Mouse (Mus musculus): ENCODE measurements at regions not wholly inside any gene's neighbourhood (a gene's known extent, or its start where the extent isn't known, plus 50 kb on each side); places are given as distances from the start of the nearest gene placed in this dataset.

DNA sequence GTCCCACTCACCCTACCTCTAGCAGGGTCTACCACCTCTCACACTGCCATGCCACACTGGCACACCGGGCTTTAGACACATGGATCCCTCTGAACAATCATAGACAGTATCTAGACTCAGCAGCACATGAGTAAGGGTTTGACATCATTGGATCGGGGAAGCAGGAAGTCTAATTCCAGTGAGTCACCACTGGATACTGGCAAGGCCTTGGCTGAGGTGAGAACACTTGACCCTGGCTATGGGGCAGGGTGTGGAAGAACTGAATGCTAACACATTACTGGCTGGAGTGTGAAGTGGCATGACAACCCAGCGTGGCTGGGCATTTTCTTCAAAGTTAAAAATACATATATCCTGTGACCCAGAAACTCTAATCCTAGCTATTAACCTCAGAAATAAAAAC lies 114.4 kb downstream of the H2afy start:
- H3K27me3 ChIP-seq (ENCODE audit: control insufficient read depth, insufficient read depth, low read length) = no peaks in the 10 kb centered on the region
- no peak for DNase-seq
- H3K36me3 ChIP-seq (ENCODE audit: control insufficient read depth, insufficient read depth, low read length) = no peaks in the 10 kb centered on the region
- peaks cover 19% of the 10 kb centered on the region for H3K4me1 ChIP-seq (replicated peaks; ENCODE audit: control insufficient read depth, insufficient read depth, low read length)
- no peak for TF ChIP-seq POLR2A (IDR thresholded peaks at IDR 0.05; ENCODE audit: control insufficient read depth, extremely low read depth, insufficient read depth, low read length, poor library complexity)
- no peak for TF ChIP-seq CTCF (IDR thresholded peaks at IDR 0.05; ENCODE audit: borderline replicate concordance, control insufficient read depth, extremely low read depth, insufficient read depth, low read length, poor library complexity)
- 90% methylated on average over 3 of the region's 3 CpGs for WGBS
- no peak overlapping the region for H3K27ac ChIP-seq (ENCODE audit: control insufficient read depth, insufficient read depth, low read length)
- no peak overlapping the region for H3K4me3 ChIP-seq (ENCODE audit: control insufficient read depth, insufficient read depth, low read length)

DNA sequence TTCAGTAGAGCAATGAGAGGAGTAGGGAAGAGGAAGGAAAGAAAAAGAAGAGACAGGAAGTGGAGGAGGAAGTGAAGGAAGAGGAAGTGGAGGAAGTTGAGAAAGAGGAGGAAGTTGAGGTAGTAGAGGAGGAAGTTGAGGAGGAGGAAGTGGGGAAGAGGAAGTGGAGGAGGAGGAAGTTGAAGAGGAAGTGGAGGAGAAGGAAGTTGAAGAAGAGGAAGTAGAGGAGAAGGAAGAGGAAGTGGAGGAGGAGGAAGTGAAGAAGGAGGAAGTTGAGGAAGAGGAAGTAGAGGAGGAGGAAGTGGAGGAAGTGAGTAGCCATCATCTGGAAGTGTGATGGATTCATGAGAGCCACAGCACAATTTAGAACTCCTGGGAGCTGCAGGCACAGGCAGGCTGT lies 122.2 kb downstream of the H2afy start:
- no peak overlapping the region for H3K4me3 ChIP-seq (ENCODE audit: control insufficient read depth, insufficient read depth, low read length)
- TF ChIP-seq POLR2A (IDR thresholded peaks at IDR 0.05; ENCODE audit: control insufficient read depth, extremely low read depth, insufficient read depth, low read length, poor library complexity) = no peak
- no peak for TF ChIP-seq CTCF (IDR thresholded peaks at IDR 0.05; ENCODE audit: borderline replicate concordance, control insufficient read depth, extremely low read depth, insufficient read depth, low read length, poor library complexity)
- no peaks in the 10 kb centered on the region for H3K27me3 ChIP-seq (ENCODE audit: control insufficient read depth, insufficient read depth, low read length)
- H3K4me1 ChIP-seq (replicated peaks; ENCODE audit: control insufficient read depth, insufficient read depth, low read length) = no peaks in the 10 kb centered on the region
- no peak overlapping the region for H3K27ac ChIP-seq (ENCODE audit: control insufficient read depth, insufficient read depth, low read length)
- no peaks in the 10 kb centered on the region for H3K36me3 ChIP-seq (ENCODE audit: control insufficient read depth, insufficient read depth, low read length)
- no peak for DNase-seq

DNA sequence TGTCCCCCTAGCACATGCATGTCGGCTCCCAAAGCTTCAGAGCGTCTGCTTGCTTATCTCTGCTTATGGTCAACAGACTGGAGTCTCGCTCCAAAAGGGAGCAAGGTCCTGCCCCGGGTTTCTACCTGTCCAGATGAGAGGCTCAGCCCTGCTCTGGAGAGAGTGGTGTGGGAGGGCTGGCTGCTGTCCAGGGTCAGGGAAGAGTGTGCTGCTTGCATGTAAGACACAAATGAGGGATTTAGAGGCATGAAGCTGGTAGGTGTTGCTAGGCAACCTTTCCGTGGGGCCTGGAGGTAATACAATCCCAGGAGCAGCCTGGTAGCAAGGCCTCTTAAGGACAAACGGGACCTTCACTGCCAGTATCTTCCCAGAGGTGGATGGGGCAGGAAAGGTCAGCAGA lies 125.7 kb downstream of the H2afy start:
- DNase-seq = no peak
- Histone ChIP-seq H3K4me1 (replicated peaks; ENCODE audit: control insufficient read depth, insufficient read depth, low read length) (no peaks in the 10 kb centered on the region), H3K27ac (ENCODE audit: control insufficient read depth, insufficient read depth, low read length) (no peak overlapping the region), H3K27me3 (ENCODE audit: control insufficient read depth, insufficient read depth, low read length) (no peaks in the 10 kb centered on the region), H3K4me3 (ENCODE audit: control insufficient read depth, insufficient read depth, low read length) (no peak overlapping the region), H3K36me3 (ENCODE audit: control insufficient read depth, insufficient read depth, low read length) (no peaks in the 10 kb centered on the region)
- 84% methylated on average over 6 of the region's 6 CpGs for WGBS
- TF ChIP-seq POLR2A (IDR thresholded peaks at IDR 0.05; ENCODE audit: control insufficient read depth, extremely low read depth, insufficient read depth, low read length, poor library complexity) (no peak), CTCF (IDR thresholded peaks at IDR 0.05; ENCODE audit: borderline replicate concordance, control insufficient read depth, extremely low read depth, insufficient read depth, low read length, poor library complexity) (no peak)

DNA sequence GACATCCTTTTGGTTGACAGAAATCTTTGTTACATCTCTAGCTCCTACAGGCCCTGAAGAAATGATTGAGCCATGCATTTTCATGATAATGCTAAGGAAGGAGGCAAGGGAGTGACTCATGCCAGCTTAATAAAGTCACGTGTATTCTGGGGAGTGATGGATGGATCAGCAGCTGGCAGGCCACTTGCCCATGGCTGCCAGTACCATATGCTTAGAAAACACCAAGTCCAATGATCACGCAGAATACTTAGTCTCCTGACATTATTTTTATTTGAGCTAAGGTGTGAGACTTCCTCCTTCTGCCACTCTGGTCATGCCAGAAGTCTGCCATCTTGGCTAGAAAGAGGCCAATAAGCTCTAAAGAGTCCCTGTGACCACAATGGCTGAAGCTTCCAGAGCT lies 129.3 kb downstream of the H2afy start:
- H3K27me3 ChIP-seq (ENCODE audit: control insufficient read depth, insufficient read depth, low read length) = no peaks in the 10 kb centered on the region
- 94% methylated on average over 2 of the region's 2 CpGs for WGBS
- no peaks in the 10 kb centered on the region for H3K4me1 ChIP-seq (replicated peaks; ENCODE audit: control insufficient read depth, insufficient read depth, low read length)
- TF ChIP-seq POLR2A (IDR thresholded peaks at IDR 0.05; ENCODE audit: control insufficient read depth, extremely low read depth, insufficient read depth, low read length, poor library complexity) = no peak
- TF ChIP-seq CTCF (IDR thresholded peaks at IDR 0.05; ENCODE audit: borderline replicate concordance, control insufficient read depth, extremely low read depth, insufficient read depth, low read length, poor library complexity) = no peak
- no peaks in the 10 kb centered on the region for H3K36me3 ChIP-seq (ENCODE audit: control insufficient read depth, insufficient read depth, low read length)
- H3K27ac ChIP-seq (ENCODE audit: control insufficient read depth, insufficient read depth, low read length) = no peak overlapping the region
- DNase-seq = no peak
- H3K4me3 ChIP-seq (ENCODE audit: control insufficient read depth, insufficient read depth, low read length) = no peak overlapping the region

DNA sequence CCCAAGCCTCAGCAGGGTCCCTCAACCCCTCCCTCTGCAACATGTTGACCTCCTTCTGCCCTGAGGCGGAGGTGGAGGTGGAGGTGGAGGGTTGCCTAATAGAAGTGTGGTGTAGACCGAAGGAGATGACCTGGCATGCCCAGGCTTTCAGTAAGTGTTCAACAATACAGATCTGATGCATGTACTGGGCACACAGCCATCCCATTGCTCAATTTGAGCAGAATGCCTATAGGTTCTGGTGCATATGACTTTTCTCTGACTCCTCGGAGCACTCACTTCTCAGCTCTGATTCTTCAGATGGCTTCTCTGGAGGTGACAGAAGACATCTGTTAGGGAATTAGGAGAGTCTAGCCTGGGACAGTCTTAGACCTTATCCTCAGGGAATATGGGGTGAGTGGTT lies 130.4 kb downstream of the H2afy start:
- DNase-seq = no peak
- Histone ChIP-seq H3K4me1 (replicated peaks; ENCODE audit: control insufficient read depth, insufficient read depth, low read length) (no peaks in the 10 kb centered on the region), H3K36me3 (ENCODE audit: control insufficient read depth, insufficient read depth, low read length) (no peaks in the 10 kb centered on the region), H3K27me3 (ENCODE audit: control insufficient read depth, insufficient read depth, low read length) (no peaks in the 10 kb centered on the region), H3K27ac (ENCODE audit: control insufficient read depth, insufficient read depth, low read length) (no peak overlapping the region), H3K4me3 (ENCODE audit: control insufficient read depth, insufficient read depth, low read length) (no peak overlapping the region)
- 93% methylated on average over 3 of the region's 3 CpGs for WGBS
- TF ChIP-seq CTCF (IDR thresholded peaks at IDR 0.05; ENCODE audit: borderline replicate concordance, control insufficient read depth, extremely low read depth, insufficient read depth, low read length, poor library complexity) (no peak), POLR2A (IDR thresholded peaks at IDR 0.05; ENCODE audit: control insufficient read depth, extremely low read depth, insufficient read depth, low read length, poor library complexity) (no peak)

DNA sequence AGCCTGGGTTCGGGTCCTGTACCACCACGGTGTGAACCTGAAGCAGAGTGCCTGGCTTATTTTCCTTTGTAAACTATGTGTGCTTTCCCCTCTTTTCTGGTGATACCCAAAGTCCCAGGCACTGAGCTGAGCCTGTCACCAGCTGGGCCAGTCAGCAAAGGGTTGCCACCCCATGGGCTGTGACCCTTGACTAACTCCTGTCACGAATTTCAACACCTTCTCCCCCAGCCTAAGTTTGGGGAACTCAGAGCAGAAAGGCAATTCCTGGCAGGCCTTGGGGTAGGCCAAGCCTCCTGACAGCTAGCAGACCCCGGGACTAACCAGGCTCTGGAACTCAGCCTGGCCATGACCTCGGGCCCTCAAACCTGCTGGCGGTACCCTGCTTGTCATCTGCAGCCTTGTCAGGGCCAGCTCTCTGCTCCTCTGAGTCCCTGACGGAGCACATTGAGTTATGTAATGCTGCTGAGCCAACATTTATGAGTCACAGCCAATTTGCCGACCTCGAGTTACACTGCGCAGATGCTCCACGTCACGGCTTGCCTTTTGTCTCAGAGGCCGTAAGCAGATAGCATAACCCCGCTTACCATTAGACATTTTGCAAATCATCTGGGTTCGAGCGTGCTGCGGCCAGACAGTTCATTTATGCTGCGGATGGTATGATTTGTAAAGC lies 132.3 kb downstream of the H2afy start:
- 88% methylated on average over 18 of the region's 18 CpGs for WGBS
- DNase-seq = no peak
- no peaks in the 10 kb centered on the region for H3K36me3 ChIP-seq (ENCODE audit: control insufficient read depth, insufficient read depth, low read length)
- H3K4me3 ChIP-seq (ENCODE audit: control insufficient read depth, insufficient read depth, low read length) = no peak overlapping the region
- H3K27me3 ChIP-seq (ENCODE audit: control insufficient read depth, insufficient read depth, low read length) = no peaks in the 10 kb centered on the region
- TF ChIP-seq POLR2A (IDR thresholded peaks at IDR 0.05; ENCODE audit: control insufficient read depth, extremely low read depth, insufficient read depth, low read length, poor library complexity) = no peak
- TF ChIP-seq CTCF (IDR thresholded peaks at IDR 0.05; ENCODE audit: borderline replicate concordance, control insufficient read depth, extremely low read depth, insufficient read depth, low read length, poor library complexity) = no peak
- H3K4me1 ChIP-seq (replicated peaks; ENCODE audit: control insufficient read depth, insufficient read depth, low read length) = no peaks in the 10 kb centered on the region
- no peak overlapping the region for H3K27ac ChIP-seq (ENCODE audit: control insufficient read depth, insufficient read depth, low read length)

DNA sequence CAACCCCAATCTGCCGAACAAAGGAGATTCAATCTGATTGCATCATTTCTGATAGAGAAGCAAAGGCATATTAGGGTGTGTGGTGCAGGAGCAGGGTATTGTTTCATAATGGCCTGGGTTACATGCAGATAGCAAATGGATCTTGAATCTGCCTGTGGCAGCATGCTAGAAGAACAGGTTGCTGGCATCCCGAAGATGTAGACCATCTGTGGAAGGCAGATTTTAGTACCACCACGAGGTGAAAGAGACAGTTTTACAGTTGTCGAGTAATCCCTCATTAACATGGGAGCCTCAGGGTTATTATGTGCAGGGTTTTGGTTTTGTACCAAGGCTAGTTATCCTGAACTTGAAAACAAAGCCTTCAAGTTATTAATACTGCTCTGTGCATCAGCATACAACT lies 140.9 kb downstream of the H2afy start:
- no peak for TF ChIP-seq POLR2A (IDR thresholded peaks at IDR 0.05; ENCODE audit: control insufficient read depth, extremely low read depth, insufficient read depth, low read length, poor library complexity)
- no peak for TF ChIP-seq CTCF (IDR thresholded peaks at IDR 0.05; ENCODE audit: borderline replicate concordance, control insufficient read depth, extremely low read depth, insufficient read depth, low read length, poor library complexity)
- no peak for DNase-seq
- H3K4me3 ChIP-seq (ENCODE audit: control insufficient read depth, insufficient read depth, low read length) = no peak overlapping the region
- no peaks in the 10 kb centered on the region for H3K27me3 ChIP-seq (ENCODE audit: control insufficient read depth, insufficient read depth, low read length)
- H3K36me3 ChIP-seq (ENCODE audit: control insufficient read depth, insufficient read depth, low read length) = no peaks in the 10 kb centered on the region
- WGBS = 93% methylated on average over 4 of the region's 4 CpGs
- H3K27ac ChIP-seq (ENCODE audit: control insufficient read depth, insufficient read depth, low read length) = no peak overlapping the region
- no peaks in the 10 kb centered on the region for H3K4me1 ChIP-seq (replicated peaks; ENCODE audit: control insufficient read depth, insufficient read depth, low read length)
